Mouse (Mus musculus) cerebellum, adult 2 months (tissue): ENCODE results near the gene Arl11. TPM values are rescaled to one million over a fixed set of nuclear protein-coding genes. Genes with fewer than 3 reads are reported as not detected.
A peak's percentile ranks its signal among the peaks of the same experiment; 100 is the strongest.

ENCODE experiments used
- DNase-seq, 2 experiments: peaks; one replicate each; pipeline ENCODE4 v3.0.0; 2021
- H3K27ac ChIP-seq: fragments of 200-500 bp; 2 replicates; pipeline ENCODE4 v1.5.1; 2012; ENCODE audit warnings: low read length, control low read depth, inconsistent platforms; ENCODE audit not compliant: insufficient read depth
- H3K27me3 ChIP-seq: fragments of 200-500 bp; 2 replicates; pipeline ENCODE4 v1.6.1; 2012; ENCODE audit warnings: inconsistent platforms, mild to moderate bottlenecking, low read length, moderate library complexity; ENCODE audit not compliant: control insufficient read depth, insufficient read depth
- H3K4me1 ChIP-seq: fragments of 200-500 bp; 2 replicates; pipeline ENCODE4 v1.6.1; 2011; ENCODE audit warnings: low read length; ENCODE audit not compliant: control insufficient read depth, insufficient read depth
- H3K4me3 ChIP-seq: fragments of 200-500 bp; replicated peaks from 2 replicates; pipeline ENCODE3; 2011; ENCODE audit warnings: mild to moderate bottlenecking, low read depth, low read length, control low read depth; ENCODE audit not compliant: insufficient read depth
- CTCF ChIP-seq: fragments of 200-500 bp; IDR thresholded peaks from 2 replicates; pipeline ENCODE4 v1.5.1; 2011; ENCODE audit warnings: low read depth, mild to moderate bottlenecking, control low read depth, low read length, moderate library complexity, borderline replicate concordance; ENCODE audit not compliant: insufficient read depth
- POLR2A ChIP-seq: fragments of 200-500 bp; IDR thresholded peaks from 2 replicates; pipeline ENCODE4 v1.6.1; 2011; ENCODE audit warnings: low read length, control low read depth, borderline replicate concordance; ENCODE audit not compliant: insufficient read depth
- WGBS: fragments of 180-500 bp; shearing (Covaris S2); methylation state at CpG from one replicate; pipeline ENCODE4 v1.1.7; 2018; 5-methylcytosine and 5-hydroxymethylcytosine counted together
- polyA plus RNA-seq: library from polyadenylated mRNA; depleted of rRNA; stranded (reverse); fragments of >200 nt; gene quantifications from 2 replicates; pipeline ENCODE4 v1.2.3, GENCODE M21; 2012

Arl11 gene
- polyA plus RNA-seq, 1 experiment = 0.75 TPM

DNA sequence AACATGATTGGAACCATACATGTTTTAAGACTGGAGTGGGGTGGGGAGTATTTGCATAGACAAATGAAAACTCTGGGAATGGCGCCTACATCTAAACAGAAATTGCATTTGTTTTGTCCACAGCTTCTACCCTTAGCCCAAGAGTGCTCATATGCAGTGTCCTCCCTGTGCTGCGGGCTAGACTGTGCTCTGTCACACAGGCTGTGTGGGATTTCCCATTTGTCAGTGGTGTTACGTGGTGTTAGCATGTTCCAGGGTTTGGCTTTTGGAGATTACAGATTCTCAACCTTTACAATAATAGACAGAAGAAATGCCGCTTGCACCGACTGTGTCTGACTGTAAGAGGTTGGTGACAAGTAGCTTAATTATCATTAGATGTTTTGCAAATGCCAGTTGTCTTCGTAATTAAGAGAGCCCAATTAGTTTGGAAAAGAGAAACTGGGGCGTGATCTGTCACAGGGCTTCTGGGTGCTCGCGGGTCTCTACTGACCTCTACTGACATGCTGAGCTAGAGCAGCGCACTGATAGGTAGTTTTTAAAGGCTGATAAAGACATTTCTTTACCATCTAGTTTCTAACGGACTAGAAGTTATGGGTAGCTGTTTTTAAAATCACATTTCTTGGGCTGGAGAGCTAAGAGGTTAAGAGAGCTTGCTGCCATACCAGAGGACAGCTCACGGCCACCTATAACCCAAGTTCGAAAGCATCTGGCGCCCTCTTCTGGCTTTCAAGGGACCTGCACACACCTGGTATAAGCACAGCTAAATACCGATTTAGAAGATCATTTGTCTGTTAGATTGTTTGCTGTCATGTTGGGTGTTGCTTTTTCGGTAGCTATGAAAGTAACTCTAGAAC lies 15.4 kb upstream of the Arl11 start:
- WGBS = 48% methylated on average over 16 of the region's 16 CpGs
- peak; percentile 62 for TF ChIP-seq CTCF
- no peak for TF ChIP-seq POLR2A
- no peak overlapping the region for H3K27ac ChIP-seq
- no peaks in the 10 kb centered on the region for H3K27me3 ChIP-seq
- no peaks in the 10 kb centered on the region for H3K4me1 ChIP-seq
- peak; percentile 65 to 73 for DNase-seq
- H3K4me3 ChIP-seq = no peak overlapping the region

DNA sequence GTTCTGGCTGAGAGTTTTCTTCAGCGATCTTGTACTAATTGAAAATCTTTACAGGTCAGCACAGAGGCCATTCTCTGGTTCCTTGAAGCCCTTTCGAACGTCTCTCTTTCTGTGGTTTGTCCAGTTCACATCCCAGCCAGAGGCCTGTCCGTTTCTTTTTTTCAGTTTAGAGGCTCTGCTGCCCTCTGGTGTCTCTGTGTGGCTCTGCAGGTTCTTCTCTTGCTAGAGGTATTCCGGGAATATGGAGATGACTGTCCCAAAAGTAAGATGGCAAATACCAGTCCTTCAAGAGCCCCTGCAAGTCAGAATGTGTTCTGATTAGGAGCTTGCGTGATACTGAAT lies 14.8 kb upstream of the Arl11 start:
- TF ChIP-seq POLR2A (no peak), CTCF (peak; percentile 50)
- no peaks in the 10 kb centered on the region for H3K4me1 ChIP-seq
- H3K4me3 ChIP-seq = no peak overlapping the region
- peak; percentile 42 to 66 for DNase-seq
- H3K27me3 ChIP-seq = no peaks in the 10 kb centered on the region
- no peak overlapping the region for H3K27ac ChIP-seq
- 13% methylated on average over 6 of the region's 6 CpGs for WGBS

- Histone ChIP-seq H3K4me3 (no peak overlapping the region), H3K4me1 (no peaks in the 10 kb centered on the region), H3K27me3 (no peaks in the 10 kb centered on the region), H3K27ac (no peak overlapping the region)
- DNase-seq = no peak
- TF ChIP-seq CTCF = no peak
- no peak for TF ChIP-seq POLR2A
- WGBS = 88% methylated on average over 6 of the region's 6 CpGs
These were observed 9.7 kb upstream of the Arl11 start for GRCm38 (mm10) chr14:61299810-61300209.

- WGBS = 51% methylated on average over 2 of the region's 2 CpGs
- no peak for DNase-seq
- Histone ChIP-seq H3K27ac (no peak overlapping the region), H3K4me1 (no peaks in the 10 kb centered on the region), H3K4me3 (no peak overlapping the region), H3K27me3 (no peaks in the 10 kb centered on the region)
- TF ChIP-seq POLR2A (no peak), CTCF (no peak)
These were observed 8.2 kb upstream of the Arl11 start for GRCm38 (mm10) chr14:61301323-61301722.

DNA sequence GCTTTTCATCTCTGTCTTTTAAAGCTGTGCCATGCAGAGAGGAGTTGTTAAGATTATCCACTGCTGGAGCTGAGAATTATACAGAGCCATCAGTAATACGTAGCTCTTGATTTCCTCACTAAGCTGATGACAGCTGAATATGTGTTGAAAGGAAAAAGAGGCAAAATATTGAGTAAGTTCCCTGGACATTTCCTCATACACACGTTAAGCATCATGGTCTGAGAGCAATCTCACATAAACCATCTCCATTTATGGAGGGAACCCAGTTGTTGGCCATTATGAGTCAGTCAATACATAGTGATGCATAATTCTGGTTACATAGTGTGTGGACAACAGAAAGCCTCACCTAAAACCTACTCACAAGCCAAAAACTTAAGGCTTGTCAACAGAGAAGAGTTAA lies 7.1 kb upstream of the Arl11 start:
- TF ChIP-seq POLR2A (no peak), CTCF (no peak)
- 88% methylated on average over 2 of the region's 2 CpGs for WGBS

GRCm38 (mm10) chr14:61303969-61304609 lies 5.5 kb upstream of the Arl11 start:
- no peak overlapping the region for H3K27ac ChIP-seq
- no peaks in the 10 kb centered on the region for H3K4me1 ChIP-seq
- no peaks in the 10 kb centered on the region for H3K27me3 ChIP-seq
- H3K4me3 ChIP-seq = no peak overlapping the region
- WGBS = 75% methylated on average over 4 of the region's 4 CpGs
- TF ChIP-seq POLR2A (no peak), CTCF (no peak)
- DNase-seq = no peak

More for the DNA sequence above, 7.1 kb upstream of the Arl11 start:
- H3K27ac ChIP-seq = no peak overlapping the region
- H3K4me1 ChIP-seq = no peaks in the 10 kb centered on the region
- no peak overlapping the region for H3K4me3 ChIP-seq
- no peaks in the 10 kb centered on the region for H3K27me3 ChIP-seq
- DNase-seq = no peak

DNA sequence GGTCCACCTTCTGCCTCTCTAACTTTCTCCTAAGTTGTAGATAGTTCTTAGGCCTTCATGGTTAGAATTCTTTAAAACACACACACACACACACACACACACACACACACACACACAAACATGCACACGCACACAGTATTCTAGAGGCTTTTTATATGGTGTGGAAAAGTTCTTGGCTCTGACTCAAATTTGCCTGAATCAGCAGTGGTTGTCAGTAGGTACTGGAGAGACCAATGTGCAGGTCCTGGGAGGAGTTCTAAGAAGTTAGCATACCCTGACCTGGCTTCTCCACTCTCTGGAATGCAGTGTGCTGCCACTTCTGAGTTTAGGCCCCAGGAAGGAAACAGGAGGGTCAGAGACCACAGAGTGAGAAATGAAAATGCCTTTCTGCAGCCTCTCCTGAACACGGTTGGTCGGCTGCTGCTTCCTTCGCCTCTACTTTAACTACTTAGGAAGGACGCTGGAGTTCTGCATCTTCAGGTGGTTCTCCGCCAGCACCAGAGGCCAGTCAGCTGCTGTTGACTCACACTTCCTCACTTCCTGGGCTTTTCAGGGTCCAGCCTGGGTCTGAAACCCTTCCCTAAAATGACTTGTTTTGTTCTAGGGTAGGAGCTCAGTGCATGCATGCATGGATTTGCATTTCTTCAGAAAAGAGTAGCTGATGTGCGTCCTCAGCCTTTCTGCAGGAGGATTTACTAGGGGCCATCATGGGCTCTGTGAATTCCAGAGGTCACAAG lies 651 bp downstream of the Arl11 start:
- WGBS = 79% methylated on average over 7 of the region's 7 CpGs
- H3K4me3 ChIP-seq = no peak overlapping the region

More for the DNA sequence above, 651 bp downstream of the Arl11 start:
- H3K27me3 ChIP-seq = no peaks in the 10 kb centered on the region
- DNase-seq = no peak
- no peaks in the 10 kb centered on the region for H3K4me1 ChIP-seq
- TF ChIP-seq CTCF (no peak), POLR2A (no peak)
- H3K27ac ChIP-seq = no peak overlapping the region
